Mouse (Mus musculus): ENCODE results near the gene Tspan13. TPM values are rescaled to one million over a fixed set of nuclear protein-coding genes. Genes with fewer than 3 reads are reported as not detected.

Tspan13 gene
- 414 and 454 TPM in 2 replicates for polyA plus RNA-seq (2014; fragmentation: Nextera tagmentation; extraction: Ambion mirVana)

DNA sequence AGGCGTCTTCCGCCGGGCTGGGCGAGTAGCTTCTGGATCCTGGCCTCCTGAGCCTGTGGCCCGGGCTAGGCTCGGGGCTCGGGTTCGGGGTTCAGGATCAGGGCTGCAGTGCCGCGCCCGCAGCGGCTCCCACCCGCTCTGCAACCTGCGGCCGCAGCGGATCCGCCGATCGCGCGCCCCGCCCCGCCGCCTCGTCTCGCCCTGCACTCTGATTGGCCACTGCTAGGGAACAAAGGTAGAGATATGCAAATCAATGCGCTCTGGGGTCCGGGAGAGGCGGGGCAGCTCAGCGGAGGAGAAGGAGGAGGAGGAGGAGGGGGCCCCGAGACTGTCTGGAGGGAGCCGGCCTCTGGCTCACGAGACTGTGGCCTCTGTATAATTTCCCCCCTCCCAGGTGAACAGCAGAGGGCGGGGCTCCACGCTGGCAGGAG lies at the start of gene Tspan13:
Gene Tspan13 (minus strand): TSS at position 153 of the 431 bp plus-strand sequence.
- Histone ChIP-seq H3K9ac (replicated peaks; ENCODE audit: low read depth, low read length) (peak within 1 kb of the TSS; percentile 100), H3K4me1 (ENCODE audit: control insufficient read depth, insufficient read depth, low read length) (peaks cover 5% of the 10 kb centered on the region), H3K27ac (ENCODE audit: low read depth, low read length) (peak within 1 kb of the TSS; percentile 93), H3K4me2 (ENCODE audit: low read depth, low read length) (peak within 1 kb of the TSS; percentile 76), H3K36me3 (ENCODE audit: control insufficient read depth, insufficient read depth, low read length) (no peaks in the 10 kb centered on the region), H3K27me3 (ENCODE audit: control insufficient read depth, insufficient read depth, low read length) (no peaks in the 10 kb centered on the region), H3K9me3 (ENCODE audit: control insufficient read depth, low read length) (no peaks in the 10 kb centered on the region), H3K4me3 (ENCODE audit: low read depth, low read length) (peak within 1 kb of the TSS; percentile 96)
- under 1% methylated on average over 34 of the region's 35 CpGs for WGBS
- peak; percentile 98 for ATAC-seq (ENCODE audit: low read depth)

DNA sequence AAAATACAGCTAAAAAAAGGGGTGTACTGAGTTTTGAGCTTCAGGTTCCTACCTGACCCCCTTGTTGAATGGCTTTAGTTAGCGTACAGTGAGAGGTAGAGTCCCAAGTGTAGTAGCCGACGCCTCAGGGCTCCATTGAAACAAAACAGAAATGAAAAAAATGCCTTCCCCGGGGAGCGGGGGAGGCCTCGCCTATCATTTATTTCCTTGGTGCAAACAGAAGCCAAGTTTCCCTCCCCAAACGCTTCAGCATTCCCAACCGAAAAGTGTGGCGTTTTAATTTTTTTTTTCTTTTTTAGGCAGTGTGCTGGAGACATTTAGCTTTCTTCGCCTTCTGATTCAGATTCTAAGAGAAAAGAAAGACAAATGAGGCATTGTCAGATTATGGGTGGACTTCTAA lies 49.7 kb upstream of the Tspan13 start:
- Histone ChIP-seq H3K9ac (replicated peaks; ENCODE audit: low read depth, low read length) (no peak overlapping the region), H3K9me3 (ENCODE audit: control insufficient read depth, low read length) (no peaks in the 10 kb centered on the region), H3K4me2 (ENCODE audit: low read depth, low read length) (no peak overlapping the region), H3K36me3 (ENCODE audit: control insufficient read depth, insufficient read depth, low read length) (peaks cover 8% of the 10 kb centered on the region; the same call in 1 of the 2 replicates), H3K27ac (ENCODE audit: low read depth, low read length) (no peak overlapping the region), H3K4me1 (ENCODE audit: control insufficient read depth, insufficient read depth, low read length) (no peaks in the 10 kb centered on the region), H3K4me3 (ENCODE audit: low read depth, low read length) (no peak overlapping the region), H3K27me3 (ENCODE audit: control insufficient read depth, insufficient read depth, low read length) (no peaks in the 10 kb centered on the region)
- no peak for ATAC-seq (ENCODE audit: low read depth)
- 94% methylated on average over 10 of the region's 10 CpGs for WGBS

DNA sequence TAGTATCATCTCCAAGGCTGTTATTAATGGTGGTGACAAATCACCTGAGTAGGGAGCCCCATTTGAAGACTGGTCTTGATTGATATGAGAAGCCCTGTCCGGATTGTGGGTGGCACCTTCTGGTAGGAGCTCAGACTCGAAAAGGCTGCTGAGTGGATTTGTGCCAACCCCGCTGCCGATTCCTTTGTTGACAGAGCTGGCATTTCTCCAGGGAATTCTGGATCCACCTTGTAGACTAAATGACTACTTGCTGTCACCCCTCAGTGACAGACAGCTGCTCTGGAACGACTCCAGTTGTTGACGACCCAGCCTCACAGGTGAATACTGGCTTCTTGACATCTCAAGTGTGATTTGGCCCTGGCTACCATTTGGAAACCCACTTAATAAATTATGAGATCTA lies 46.9 kb upstream of the Tspan13 start:
- Histone ChIP-seq H3K27me3 (ENCODE audit: control insufficient read depth, insufficient read depth, low read length) (no peaks in the 10 kb centered on the region), H3K4me1 (ENCODE audit: control insufficient read depth, insufficient read depth, low read length) (no peaks in the 10 kb centered on the region), H3K27ac (ENCODE audit: low read depth, low read length) (no peak overlapping the region), H3K4me2 (ENCODE audit: low read depth, low read length) (no peak overlapping the region), H3K9me3 (ENCODE audit: control insufficient read depth, low read length) (no peaks in the 10 kb centered on the region), H3K36me3 (ENCODE audit: control insufficient read depth, insufficient read depth, low read length) (peaks cover 8% of the 10 kb centered on the region; the same call in 1 of the 2 replicates), H3K9ac (replicated peaks; ENCODE audit: low read depth, low read length) (no peak overlapping the region), H3K4me3 (ENCODE audit: low read depth, low read length) (no peak overlapping the region)
- 57% methylated on average over 6 of the region's 6 CpGs for WGBS
- no peak for ATAC-seq (ENCODE audit: low read depth)

DNA sequence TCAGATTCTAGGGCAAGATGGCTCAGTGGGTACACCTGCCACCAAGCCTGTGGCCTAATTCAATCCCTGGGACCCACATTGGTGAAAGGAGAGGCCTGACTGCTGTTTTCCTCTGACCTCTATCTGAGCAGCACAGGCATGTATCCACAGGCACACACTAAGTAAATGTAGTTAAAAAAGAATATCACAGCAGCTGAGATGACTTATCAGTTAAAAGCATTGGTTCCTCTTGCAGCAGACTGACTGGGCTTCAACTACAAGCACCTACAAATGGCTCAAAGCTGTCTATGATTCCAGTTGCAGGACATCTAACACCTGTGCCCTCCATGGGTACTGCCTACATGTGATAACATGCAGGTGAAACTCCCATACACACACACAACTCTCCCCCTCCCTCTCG lies 46.5 kb upstream of the Tspan13 start:
- H3K27ac ChIP-seq (ENCODE audit: low read depth, low read length), result no peak overlapping the region
- H3K4me2 ChIP-seq (ENCODE audit: low read depth, low read length), result no peak overlapping the region
- H3K36me3 ChIP-seq (ENCODE audit: control insufficient read depth, insufficient read depth, low read length), result peaks cover 8% of the 10 kb centered on the region; the same call in 1 of the 2 replicates
- H3K9me3 ChIP-seq (ENCODE audit: control insufficient read depth, low read length), result no peaks in the 10 kb centered on the region
- H3K4me1 ChIP-seq (ENCODE audit: control insufficient read depth, insufficient read depth, low read length), result no peaks in the 10 kb centered on the region
- WGBS, result 92% methylated on average over 1 of the region's 1 CpGs
- H3K9ac ChIP-seq (replicated peaks; ENCODE audit: low read depth, low read length), result no peak overlapping the region
- ATAC-seq (ENCODE audit: low read depth), result no peak
- no peaks in the 10 kb centered on the region for H3K27me3 ChIP-seq (ENCODE audit: control insufficient read depth, insufficient read depth, low read length)
- H3K4me3 ChIP-seq (ENCODE audit: low read depth, low read length), result no peak overlapping the region

DNA sequence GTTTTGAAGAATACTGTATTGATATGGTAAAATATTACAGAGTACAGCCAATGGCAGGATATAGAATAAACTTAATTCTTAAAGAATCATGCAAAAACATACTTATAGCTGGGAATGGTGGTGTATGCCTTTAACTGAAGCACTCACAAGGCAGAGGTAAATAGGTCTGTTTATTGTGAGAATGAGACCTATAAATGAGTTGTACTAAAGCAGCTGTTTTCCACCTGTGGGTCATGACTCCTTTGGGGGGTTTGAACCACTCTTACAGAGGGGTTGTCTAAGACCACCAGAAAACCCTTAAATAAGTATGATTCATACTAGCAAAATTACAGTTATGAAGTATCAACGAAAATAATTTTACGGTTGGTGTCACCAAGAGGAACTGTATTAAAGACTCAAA lies 43.1 kb upstream of the Tspan13 start:
- no peaks in the 10 kb centered on the region for H3K36me3 ChIP-seq (ENCODE audit: control insufficient read depth, insufficient read depth, low read length)
- no peak overlapping the region for H3K4me2 ChIP-seq (ENCODE audit: low read depth, low read length)
- H3K9me3 ChIP-seq (ENCODE audit: control insufficient read depth, low read length), result no peaks in the 10 kb centered on the region
- no peak overlapping the region for H3K4me3 ChIP-seq (ENCODE audit: low read depth, low read length)
- no peak for ATAC-seq (ENCODE audit: low read depth)
- H3K4me1 ChIP-seq (ENCODE audit: control insufficient read depth, insufficient read depth, low read length), result no peaks in the 10 kb centered on the region
- 96% methylated on average over 2 of the region's 2 CpGs for WGBS
- no peaks in the 10 kb centered on the region for H3K27me3 ChIP-seq (ENCODE audit: control insufficient read depth, insufficient read depth, low read length)
- H3K27ac ChIP-seq (ENCODE audit: low read depth, low read length), result no peak overlapping the region
- no peak overlapping the region for H3K9ac ChIP-seq (replicated peaks; ENCODE audit: low read depth, low read length)

DNA sequence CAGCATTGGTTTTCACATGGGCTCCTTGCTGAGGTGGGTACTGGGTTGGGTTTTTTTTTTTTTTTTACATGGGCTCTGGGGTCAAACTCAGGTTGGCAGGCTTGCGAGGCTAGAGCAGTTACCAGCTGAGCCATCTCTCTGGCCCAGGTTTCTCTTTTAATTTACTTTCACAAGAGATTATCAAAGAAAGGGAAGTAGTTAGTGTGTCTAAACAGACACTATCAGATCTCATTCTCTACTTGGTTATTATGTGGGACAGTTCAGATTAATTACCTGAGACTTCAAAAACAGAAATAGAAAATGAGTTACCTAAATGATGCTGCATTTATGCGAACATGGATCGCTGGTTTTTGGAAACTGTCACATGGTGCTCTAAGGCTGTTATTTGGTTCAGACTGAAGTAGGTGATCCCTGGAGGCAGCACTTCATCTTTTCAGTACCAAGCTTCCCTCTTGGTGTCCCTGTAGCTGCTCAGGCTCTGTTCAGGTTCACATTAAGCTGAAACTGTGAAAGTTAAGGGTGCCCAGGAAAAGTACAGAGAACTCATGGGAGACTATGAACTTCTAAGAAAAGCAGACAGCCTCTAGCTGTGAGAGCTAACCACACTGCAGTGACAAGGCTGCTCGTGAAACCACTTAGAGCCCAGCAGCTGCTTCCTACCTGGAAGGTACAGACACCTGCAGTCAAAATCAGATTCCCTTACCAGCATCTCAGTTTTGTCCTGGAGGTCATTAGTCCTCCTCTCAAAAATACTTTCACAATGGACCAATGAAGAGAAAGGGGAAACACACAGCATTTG lies 36.0 kb upstream of the Tspan13 start:
- no peak overlapping the region for H3K4me3 ChIP-seq (ENCODE audit: low read depth, low read length)
- WGBS, result 83% methylated on average over 4 of the region's 4 CpGs
- no peaks in the 10 kb centered on the region for H3K27me3 ChIP-seq (ENCODE audit: control insufficient read depth, insufficient read depth, low read length)
- ATAC-seq (ENCODE audit: low read depth), result no peak
- no peak overlapping the region for H3K9ac ChIP-seq (replicated peaks; ENCODE audit: low read depth, low read length)
- no peaks in the 10 kb centered on the region for H3K4me1 ChIP-seq (ENCODE audit: control insufficient read depth, insufficient read depth, low read length)
- no peaks in the 10 kb centered on the region for H3K36me3 ChIP-seq (ENCODE audit: control insufficient read depth, insufficient read depth, low read length)
- no peaks in the 10 kb centered on the region for H3K9me3 ChIP-seq (ENCODE audit: control insufficient read depth, low read length)
- H3K4me2 ChIP-seq (ENCODE audit: low read depth, low read length), result no peak overlapping the region
- H3K27ac ChIP-seq (ENCODE audit: low read depth, low read length), result no peak overlapping the region

DNA sequence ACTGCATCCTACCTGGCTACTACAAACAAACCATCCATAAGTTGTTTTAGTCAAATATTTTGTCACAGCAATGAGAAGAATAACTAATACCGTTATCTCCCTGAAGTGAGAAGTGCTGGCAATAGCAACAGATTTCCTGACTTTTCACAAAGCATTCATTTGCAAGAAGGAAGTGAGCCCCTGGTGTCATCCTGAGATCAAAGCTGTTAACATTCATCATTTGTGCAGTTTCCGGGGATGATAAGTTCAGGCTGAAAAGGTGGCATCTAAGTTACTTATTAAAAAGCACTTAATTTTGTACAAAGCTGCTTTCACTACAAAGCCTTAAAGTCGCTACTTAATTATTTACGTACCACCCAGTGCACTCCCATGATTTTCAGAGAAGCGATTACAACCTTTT lies 30.6 kb upstream of the Tspan13 start:
- Histone ChIP-seq H3K36me3 (ENCODE audit: control insufficient read depth, insufficient read depth, low read length) (no peaks in the 10 kb centered on the region), H3K4me2 (ENCODE audit: low read depth, low read length) (no peak overlapping the region)
- ATAC-seq (ENCODE audit: low read depth), result no peak

DNA sequence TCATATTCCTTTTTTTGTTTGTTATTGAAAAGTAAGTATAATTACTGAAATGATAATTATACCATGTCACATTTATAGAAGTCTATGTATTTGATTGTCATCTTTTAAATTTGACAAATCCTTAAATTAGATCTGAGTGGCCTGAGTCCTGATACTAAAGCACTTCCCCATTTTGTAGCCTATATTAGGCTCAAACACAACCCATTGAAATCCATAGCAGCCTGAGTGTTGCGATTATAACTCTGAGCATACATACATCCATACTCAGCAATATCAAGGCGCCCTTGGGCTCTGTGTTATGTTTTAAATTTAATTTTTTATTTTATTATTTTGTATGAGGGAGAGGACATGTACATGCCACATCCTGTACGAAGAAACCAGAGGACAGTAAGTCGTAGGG lies 27.9 kb upstream of the Tspan13 start:
- no peak for ATAC-seq (ENCODE audit: low read depth)
- H3K36me3 ChIP-seq (ENCODE audit: control insufficient read depth, insufficient read depth, low read length), result no peaks in the 10 kb centered on the region
- no peak overlapping the region for H3K4me3 ChIP-seq (ENCODE audit: low read depth, low read length)
- H3K27me3 ChIP-seq (ENCODE audit: control insufficient read depth, insufficient read depth, low read length), result no peaks in the 10 kb centered on the region
- no peaks in the 10 kb centered on the region for H3K9me3 ChIP-seq (ENCODE audit: control insufficient read depth, low read length)
- no peak overlapping the region for H3K9ac ChIP-seq (replicated peaks; ENCODE audit: low read depth, low read length)
- H3K4me1 ChIP-seq (ENCODE audit: control insufficient read depth, insufficient read depth, low read length), result no peaks in the 10 kb centered on the region
- H3K27ac ChIP-seq (ENCODE audit: low read depth, low read length), result no peak overlapping the region
- H3K4me2 ChIP-seq (ENCODE audit: low read depth, low read length), result no peak overlapping the region
- WGBS, result 85% methylated on average over 4 of the region's 4 CpGs

More for the DNA sequence above, 30.6 kb upstream of the Tspan13 start:
- 19% methylated on average over 5 of the region's 5 CpGs for WGBS
- H3K9me3 ChIP-seq (ENCODE audit: control insufficient read depth, low read length), result no peaks in the 10 kb centered on the region
- no peak overlapping the region for H3K27ac ChIP-seq (ENCODE audit: low read depth, low read length)
- no peaks in the 10 kb centered on the region for H3K27me3 ChIP-seq (ENCODE audit: control insufficient read depth, insufficient read depth, low read length)
- H3K4me1 ChIP-seq (ENCODE audit: control insufficient read depth, insufficient read depth, low read length), result no peaks in the 10 kb centered on the region
- no peak overlapping the region for H3K9ac ChIP-seq (replicated peaks; ENCODE audit: low read depth, low read length)
- H3K4me3 ChIP-seq (ENCODE audit: low read depth, low read length), result no peak overlapping the region

DNA sequence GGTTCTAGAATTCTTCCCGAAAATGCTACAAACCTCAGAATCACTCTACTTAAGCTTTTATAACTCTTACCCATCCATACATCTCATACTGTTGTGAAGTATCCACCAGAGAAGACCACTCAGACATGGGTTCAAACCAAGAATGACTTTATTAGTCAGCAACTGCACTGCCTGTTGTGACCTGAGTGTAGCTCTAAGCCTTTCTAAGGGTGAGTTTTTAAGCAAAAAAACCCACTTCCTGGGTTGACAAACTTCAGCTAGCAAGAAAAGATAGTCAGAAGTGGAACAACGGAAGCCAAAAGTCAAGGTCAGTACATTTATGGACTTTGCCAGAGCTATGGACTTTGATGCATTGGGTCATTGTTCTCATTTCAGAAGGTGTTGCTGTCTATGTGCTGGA lies 25.2 kb upstream of the Tspan13 start:
- Histone ChIP-seq H3K4me2 (ENCODE audit: low read depth, low read length) (no peak overlapping the region), H3K27ac (ENCODE audit: low read depth, low read length) (no peak overlapping the region), H3K36me3 (ENCODE audit: control insufficient read depth, insufficient read depth, low read length) (no peaks in the 10 kb centered on the region), H3K4me3 (ENCODE audit: low read depth, low read length) (no peak overlapping the region), H3K9me3 (ENCODE audit: control insufficient read depth, low read length) (no peaks in the 10 kb centered on the region), H3K9ac (replicated peaks; ENCODE audit: low read depth, low read length) (no peak overlapping the region), H3K4me1 (ENCODE audit: control insufficient read depth, insufficient read depth, low read length) (no peaks in the 10 kb centered on the region), H3K27me3 (ENCODE audit: control insufficient read depth, insufficient read depth, low read length) (no peaks in the 10 kb centered on the region)
- no peak for ATAC-seq (ENCODE audit: low read depth)
- WGBS, result 96% methylated on average over 2 of the region's 2 CpGs

All from neural tube, embryonic 14.5 days (tissue).